Mouse (Mus musculus) right cerebral cortex, adult 2 months (tissue): ENCODE results near the gene Mettl21a.
"Not testable (repeated sequence)": the region's sequence is repeated elsewhere in the genome, so short reads cannot be mapped to it uniquely, and the experiment has no call there.

Experiments
- DNase-seq, 2 experiments: peaks; one replicate each; pipeline ENCODE4 v3.0.0; 2021 to 2022; ENCODE audit warnings: low spot score in 2 of 2

Mettl21a gene

DNA sequence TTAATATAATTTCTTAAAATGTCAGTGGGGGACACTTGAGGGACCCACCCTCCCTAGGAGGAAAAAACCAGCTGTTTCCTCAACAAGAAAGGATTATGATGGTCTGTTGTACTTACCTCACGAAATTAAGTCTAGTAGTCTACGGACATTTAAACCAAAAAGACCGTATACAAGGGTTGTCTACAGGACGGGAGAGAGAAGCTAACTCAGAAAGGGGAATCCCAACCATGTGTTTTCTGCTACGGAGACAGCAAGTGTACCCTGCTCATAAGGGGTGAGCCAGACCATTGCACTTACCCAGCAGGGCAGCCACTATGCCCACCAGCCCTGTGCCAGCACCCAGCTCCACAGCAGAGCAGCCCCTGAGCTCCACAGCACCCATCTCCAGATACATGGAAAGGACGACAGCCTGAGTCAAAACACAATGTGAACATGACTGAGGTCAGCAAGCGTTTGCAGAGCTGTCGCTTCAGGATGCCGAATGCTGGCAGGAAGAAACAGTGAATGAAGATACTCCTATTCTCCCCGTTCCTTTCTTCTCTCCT, 2.2 kb downstream of the Mettl21a start:
- no peak for DNase-seq

DNA sequence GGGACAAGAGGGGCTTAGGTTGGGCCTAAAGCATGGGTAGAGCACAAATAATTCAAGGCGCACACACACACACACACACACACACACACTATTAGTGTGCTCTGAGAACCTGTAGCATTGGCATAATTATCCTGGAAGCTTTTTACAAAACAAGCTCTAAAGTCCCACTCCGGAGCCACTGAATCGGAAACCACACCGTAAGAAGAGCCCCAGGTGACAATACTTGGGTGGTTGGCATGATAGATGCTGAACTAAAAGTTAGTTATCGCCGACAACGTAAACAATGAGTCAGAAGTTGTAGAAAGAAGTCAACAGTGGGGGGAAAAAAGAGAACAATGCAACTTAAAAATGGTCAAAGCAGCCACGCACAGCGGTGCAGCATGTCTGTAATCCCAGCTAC, 2.7 kb downstream of the Mettl21a start:
- DNase-seq, result no peak

- DNase-seq, result no peak
Observed at GRCm38 (mm10) chr1:64609976-64610375, 7.1 kb downstream of the Mettl21a start.

DNA sequence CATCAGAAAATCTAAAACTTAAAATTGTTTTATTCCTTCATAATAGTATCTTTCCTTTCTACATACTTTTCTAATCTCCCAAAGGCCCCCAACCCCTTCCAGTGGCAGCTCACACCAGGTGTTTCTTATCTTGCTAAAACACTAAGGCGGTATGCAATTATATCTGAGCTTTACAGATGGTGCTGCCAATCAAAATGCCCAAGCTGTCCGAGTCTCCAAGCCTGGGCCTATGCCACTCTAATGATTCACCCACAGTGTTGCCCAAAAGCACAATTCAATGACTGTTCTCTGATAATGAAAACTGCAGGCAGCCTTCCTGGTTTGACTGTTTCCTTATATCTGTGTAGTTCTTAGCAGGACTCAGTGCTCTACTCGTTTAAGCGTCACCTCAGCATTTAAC, 7.9 kb downstream of the Mettl21a start:
- DNase-seq, result no peak

- DNase-seq, result no peak
Observed at GRCm38 (mm10) chr1:64603381-64603780, 13.7 kb downstream of the Mettl21a start.

DNA sequence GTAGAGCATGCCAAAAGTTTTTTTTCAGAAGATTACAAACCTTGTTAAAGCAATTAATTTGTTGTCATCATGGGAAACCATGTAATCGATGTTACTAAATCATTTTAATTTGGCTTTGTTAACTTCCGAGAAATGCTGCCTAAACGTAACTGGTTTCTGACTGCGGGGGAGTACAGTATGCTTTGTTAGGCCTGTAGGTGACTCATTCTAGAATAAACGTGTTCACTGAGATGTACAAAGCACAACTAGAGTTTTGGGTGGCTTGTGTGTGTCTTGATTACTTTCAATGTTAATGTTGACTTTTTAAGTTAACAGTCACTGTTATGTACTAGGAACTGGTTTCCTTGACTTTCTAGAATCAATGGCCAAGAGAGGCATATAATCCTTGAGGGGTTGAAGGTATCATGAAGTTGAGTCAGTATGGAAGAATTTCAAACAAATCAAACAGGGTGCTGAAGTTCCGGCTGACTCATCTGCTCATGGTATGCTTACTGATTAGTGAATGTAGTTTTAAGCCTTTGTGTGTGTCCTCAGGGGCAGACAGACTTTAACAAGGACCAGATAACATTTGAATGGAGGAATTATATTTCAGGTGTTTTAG, 15.7 kb downstream of the Mettl21a start:
- no peak for DNase-seq

GRCm38 (mm10) chr1:64600413-64601077, 16.5 kb downstream of the Mettl21a start:
- DNase-seq, result no peak

- DNase-seq, result no peak
Observed at GRCm38 (mm10) chr1:64598926-64599325, 18.1 kb downstream of the Mettl21a start.

DNA sequence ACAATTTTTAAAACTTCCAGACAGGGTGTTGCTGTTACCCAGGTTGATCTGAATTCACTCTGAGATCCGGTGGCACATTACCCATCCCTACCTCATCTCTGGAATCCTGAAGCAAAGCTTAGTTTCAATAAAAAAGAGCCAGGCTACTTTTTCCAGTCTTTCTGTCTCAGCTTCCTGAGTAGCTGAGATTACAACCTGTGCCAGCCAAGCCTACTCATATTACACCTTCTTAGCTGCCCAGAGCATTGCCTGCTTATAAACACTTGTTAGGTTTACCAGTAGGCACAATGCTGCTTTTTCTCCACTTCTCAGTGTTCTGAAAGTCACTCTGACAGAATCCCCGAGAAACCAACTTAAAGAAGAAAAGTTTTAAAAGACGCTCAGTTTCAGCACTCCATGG, 38.2 kb downstream of the Mettl21a start:
- DNase-seq, result no peak

GRCm38 (mm10) chr1:64577911-64578310, 39.1 kb downstream of the Mettl21a start:
- DNase-seq, result not testable (repeated sequence)

DNA sequence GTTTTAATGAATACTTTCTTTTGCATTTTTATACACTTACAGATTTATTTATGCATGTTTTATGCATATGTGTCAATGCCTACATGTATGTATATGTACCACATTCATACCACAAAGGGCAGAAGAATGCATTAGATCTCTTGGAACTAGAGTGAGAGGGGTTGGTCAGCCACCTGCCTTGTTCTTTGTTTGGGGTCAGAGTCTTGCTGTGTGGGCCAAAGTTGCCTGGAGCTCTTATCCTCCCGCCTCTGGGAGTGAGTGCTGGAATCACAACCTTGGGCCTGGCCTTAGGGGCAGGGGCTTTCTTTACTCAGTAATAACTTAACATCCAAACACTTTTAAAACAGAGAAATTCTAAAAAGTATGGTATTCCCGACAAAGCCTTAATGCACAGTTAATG, 40.3 kb downstream of the Mettl21a start:
- DNase-seq, result no peak

DNA sequence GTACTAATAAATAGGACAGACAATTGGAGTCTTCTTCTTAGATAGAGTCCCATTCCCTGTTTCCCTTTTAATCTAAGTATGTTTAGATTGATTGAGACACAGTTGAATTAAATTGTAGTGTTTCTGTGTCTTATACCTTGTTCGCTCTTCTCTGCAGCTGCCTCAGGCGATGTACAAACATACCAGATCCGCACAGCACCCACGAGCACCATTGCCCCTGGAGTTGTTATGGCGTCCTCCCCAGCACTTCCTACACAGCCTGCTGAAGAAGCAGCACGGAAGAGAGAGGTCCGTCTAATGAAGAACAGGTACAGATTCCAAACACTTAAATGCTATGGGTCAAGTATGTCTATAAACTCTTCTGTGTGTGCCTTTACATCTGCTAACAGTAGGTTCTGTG, 41.0 kb downstream of the Mettl21a start:
- no peak for DNase-seq

DNA sequence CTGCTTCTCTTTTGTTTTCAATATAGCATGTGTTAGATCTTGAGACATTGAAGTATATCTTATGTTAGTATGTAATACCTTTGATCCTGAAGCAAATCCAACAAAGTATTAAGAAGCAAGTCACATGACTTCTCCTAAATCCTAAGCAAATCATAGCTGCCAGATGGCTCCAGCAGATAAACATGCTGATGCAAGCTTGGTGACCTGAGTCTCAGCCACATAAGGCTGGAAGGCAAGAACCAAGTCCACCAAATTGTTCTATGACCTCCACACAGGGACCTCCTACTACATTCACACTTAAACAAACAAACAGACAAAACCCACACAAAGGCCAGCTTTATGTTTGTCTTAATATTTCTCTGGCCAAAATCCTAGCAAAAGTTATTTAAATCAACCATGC, 48.8 kb downstream of the Mettl21a start:
- DNase-seq, result no peak

GRCm38 (mm10) chr1:64560105-64560504, 56.9 kb downstream of the Mettl21a start:
- DNase-seq, result no peak
